Mouse (Mus musculus) heart, postnatal 25 days (tissue): ENCODE measurements around the gene Eif4e2. TPM values are rescaled to one million over a fixed set of nuclear protein-coding genes. Genes with fewer than 3 reads are reported as not detected.
A peak's percentile ranks its signal among the peaks of the same experiment; 100 is the strongest.

ENCODE experiments used
- DNase-seq: peaks from one replicate; pipeline ENCODE4 v3.0.0; 2022; ENCODE audit warnings: low spot score
- intact Hi-C: fragments of 180-260 bp; cut with DNase I; formaldehyde crosslinking; loops from one replicate; pipeline ENCODE4 v1.15.1; 2025
- total RNA-seq, 2 experiments: library from RNA; stranded (reverse); gene quantifications; 2 replicates each; pipeline ENCODE4 v1.2.3; 2021

Eif4e2 gene
- total RNA-seq, 2 experiments from 2014 or later, result 47.5 to 52.2 TPM

DNA sequence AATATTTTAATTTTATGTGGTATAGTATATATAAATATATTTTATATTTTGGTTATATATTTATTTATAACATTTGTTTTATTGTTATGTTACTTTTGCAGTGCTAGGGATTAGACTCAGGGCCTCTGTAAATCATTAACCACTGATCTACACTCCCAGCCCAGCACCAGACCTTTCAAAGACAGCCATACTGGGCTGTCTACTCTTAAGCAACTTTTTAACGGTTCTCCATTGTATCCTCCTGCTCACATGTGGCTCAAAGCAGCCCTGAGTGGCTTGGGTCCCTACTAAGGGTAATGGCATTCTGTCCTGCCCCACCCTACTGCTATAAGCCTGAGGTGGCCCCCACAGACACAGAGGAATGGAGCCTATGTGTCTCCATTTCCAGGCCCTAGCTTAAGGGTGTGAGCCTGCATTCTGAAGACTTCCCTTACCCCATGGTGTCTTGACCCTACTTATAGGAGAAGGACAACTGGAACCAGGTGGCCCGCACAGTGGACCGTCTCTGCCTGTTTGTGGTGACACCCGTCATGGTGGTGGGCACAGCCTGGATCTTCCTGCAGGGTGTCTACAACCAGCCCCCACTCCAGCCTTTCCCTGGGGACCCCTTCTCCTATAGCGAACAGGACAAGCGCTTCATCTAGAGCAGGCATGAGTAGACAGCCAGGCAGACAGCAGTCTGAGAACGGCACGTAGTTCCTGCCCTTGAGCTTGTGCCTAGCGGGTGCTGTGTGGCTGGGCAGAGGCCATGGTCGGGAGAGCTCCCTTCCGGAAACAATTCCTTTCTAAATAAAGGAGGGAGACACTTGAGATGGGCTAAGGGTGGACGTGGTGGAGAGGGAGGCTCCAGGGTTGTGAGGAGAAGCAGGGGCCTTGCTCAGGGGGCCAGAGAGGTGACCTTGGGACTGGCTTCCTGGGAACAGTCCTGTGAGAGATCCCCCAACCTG lies 15.3 kb upstream of the Eif4e2 start:
- no peak for DNase-seq
- intact Hi-C loops, result no loop called here

DNA sequence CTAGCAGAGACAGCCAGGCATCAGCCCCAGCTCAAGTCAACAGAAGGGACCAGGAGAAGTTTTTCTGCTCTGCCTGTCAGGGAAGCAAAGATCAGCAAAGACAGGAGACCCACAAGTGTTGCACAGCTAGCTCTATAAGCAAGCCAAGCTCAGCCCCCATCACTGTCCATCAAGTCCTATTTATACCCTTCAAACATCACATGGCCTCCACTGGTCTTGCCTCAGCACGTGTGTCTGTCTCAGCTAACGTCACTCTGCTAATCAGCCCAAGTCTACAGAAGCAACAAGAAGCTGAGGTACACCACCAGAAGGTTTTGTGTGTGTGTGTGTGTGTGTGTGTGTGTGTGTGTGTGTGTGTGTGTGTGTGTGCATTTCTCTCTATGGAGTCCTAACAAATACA lies 12.9 kb upstream of the Eif4e2 start:
- intact Hi-C loops, result no loop called here
- no peak for DNase-seq

DNA sequence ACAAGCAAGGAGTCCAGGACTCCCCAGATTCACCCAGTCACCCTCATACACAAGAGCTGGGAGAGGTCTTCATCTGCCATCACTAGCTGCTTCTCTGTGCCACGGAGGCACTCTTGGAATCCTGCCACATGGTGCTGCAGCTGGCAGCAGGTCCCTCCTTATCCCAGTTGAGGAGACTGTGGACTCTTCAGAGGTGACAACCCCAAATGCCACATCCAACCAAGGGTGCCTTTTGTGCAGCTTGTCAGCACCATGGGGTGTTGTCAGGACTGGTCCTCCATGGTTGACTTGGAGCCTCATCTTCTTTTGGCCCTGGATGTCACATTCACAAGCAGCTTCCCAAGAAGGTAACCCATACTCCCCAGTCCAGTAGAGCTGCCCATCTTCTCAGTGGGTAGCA lies 11.9 kb upstream of the Eif4e2 start:
- intact Hi-C loops, result no loop called here
- DNase-seq, result no peak

DNA sequence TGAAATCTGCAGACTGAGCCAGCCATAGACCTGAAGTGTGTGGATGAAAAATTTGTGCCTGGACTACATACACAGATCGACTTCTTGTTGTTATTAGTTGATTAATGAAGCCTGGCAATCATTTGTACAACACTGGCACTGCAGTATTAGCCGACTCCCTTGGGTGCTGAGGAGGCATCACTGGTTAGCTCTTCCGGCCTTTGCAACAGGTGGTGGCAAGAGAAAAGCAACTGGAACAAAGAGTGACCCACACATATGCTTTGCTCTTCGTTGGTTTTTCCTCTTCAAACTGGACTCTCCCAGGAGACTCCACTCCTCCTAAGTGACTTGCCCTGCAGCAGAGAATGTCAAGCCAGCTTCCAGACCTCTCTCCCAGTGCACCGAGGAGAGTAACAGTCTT lies 9.9 kb upstream of the Eif4e2 start:
- intact Hi-C loops, result no loop called here
- no peak for DNase-seq

DNA sequence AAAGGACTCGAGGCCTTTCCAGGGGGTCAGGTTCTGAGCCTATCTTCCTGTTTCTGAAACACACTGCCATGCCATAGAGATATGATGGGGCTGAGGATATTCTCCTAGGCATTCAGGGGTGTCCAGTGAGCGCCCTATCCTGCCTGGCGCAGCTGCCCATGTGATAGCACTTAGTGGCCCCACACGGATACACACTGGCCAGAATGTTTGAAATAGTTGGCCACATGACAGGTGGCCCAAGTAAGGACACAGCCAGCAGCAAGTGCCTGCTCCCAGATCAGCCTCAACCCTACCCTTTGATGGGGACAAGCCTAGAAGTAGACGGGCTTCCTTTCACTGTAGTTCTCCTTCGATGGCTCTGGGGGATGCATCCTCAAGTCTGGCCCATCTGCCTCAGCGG lies 9.2 kb upstream of the Eif4e2 start, which contains the start of gene Chrng:
Chrng (plus strand) TSS at position 193 of the 400 bp plus-strand sequence.
- no peak for DNase-seq
- intact Hi-C loops, result no loop called here

DNA sequence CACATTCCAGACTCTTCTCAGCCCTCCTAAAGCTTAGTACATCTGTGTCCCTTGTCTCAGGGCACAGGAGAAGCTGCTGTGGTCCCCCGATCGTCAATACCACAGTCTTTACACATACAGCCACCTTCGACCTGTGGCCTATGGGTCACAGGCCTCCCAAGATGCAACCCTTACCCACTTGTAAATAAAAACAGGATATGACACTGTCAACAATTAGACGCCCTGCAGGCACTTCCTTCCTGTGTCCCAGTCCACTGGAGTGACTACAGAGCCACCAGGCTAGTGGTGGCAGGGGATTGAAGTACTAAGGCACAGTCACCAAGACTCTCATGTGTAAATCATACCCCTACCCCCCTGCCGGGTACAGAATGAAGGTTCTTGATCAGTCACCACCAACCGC lies 8.7 kb upstream of the Eif4e2 start:
- intact Hi-C loops, result no loop called here

DNA sequence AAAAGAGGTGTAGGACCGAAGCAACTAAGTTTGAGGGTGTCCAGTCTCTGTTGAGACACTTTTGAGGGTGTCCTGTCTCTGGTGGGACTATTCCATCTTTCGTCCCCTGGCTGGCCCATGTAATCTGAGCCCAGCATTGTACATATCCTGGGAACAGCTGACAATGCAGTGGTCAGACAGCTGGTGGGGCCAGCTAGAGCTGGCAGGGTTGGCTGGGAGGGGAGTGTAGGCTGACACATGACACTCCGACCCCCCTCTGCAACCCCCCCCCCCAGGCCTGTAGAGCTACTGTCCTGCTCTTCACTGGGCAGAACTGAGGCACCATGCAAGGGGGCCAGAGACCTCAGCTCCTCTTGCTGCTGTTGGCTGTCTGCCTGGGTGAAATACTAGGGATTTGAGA lies 8.2 kb upstream of the Eif4e2 start:
- DNase-seq, result no peak

More for the DNA sequence above, 8.7 kb upstream of the Eif4e2 start:
- DNase-seq, result no peak

DNA sequence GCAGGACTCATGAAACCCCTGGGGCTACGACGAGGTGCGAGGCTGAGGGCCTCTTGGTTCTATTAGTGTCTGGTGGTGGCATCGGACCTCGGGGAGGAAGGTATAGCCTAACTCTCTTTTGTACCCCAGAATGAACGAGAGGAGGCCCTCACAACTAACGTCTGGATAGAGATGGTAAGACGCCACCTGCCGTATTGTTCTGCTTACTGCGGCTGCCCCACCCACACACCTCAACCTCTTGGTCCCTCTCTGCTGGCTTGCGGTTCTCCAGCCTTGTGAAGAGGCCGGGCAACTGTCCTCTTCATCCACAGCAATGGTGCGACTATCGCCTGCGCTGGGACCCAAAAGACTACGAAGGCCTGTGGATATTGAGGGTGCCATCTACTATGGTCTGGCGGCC lies 7.4 kb upstream of the Eif4e2 start:
- no peak for DNase-seq
- intact Hi-C loops, result no loop called here

More for the DNA sequence above, 8.2 kb upstream of the Eif4e2 start:
- intact Hi-C loops, result no loop called here

DNA sequence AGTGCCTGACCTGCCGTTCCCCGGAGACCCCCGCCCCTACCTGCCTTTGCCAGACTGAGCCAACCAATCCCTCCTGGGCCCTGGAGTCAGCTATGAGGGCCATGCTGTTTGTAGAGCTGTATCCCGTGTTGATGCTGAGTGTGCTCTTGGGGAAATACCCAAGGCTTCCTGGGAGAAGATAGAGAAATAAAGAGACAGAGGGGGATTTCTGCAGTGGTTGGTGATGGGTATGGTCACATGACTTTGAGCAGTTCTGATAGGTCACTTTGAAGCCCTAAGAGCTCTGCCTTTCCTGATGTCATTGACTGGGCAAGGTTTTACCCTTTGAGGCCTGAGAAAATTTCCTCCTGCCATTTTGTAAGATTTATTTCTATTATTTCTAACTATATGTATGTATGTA lies 2.3 kb upstream of the Eif4e2 start:
- DNase-seq, result no peak
- intact Hi-C loops, result no loop called here

DNA sequence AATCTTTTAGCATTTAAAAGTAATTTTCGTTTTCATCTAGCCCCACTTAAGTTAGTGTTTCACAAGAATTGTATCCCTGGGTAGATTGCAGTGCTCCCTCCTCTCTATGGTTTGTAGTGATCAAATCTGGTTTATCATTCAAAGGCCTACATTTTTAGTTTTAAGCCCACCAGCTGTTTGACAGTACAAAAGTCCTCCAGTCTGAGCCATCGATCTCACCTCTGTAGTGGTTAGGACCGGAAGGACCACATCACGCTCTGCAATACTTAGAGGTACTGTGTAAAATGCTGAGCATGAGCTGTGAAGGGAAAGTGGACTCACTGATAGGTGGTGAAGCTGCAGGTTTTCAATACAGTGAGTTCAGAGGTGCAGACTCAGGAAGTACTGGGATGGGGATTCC lies 1.0 kb downstream of the Eif4e2 start:
- no peak for DNase-seq
- intact Hi-C loops, result no loop called here

DNA sequence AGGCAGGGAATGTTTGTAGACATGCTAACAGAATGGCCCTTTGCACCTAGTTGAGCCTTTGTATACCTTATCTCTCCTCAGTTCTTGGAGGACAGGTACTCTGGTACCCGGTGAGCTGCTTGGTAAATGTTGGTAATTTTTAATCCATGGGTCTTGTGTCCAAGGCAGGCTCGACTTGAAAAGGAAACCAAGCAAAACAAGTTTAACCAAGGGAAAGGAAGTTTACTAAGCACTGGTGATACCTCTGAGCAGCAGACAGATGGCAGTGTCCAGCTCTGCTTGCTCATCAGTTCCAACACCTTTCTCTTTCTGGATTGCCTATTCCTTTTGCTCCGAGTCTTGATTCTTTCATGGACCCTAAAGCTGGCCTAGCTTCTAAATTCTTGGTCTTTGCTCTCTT lies 4.2 kb downstream of the Eif4e2 start:
- no peak for DNase-seq
- intact Hi-C loops, result no loop called here

DNA sequence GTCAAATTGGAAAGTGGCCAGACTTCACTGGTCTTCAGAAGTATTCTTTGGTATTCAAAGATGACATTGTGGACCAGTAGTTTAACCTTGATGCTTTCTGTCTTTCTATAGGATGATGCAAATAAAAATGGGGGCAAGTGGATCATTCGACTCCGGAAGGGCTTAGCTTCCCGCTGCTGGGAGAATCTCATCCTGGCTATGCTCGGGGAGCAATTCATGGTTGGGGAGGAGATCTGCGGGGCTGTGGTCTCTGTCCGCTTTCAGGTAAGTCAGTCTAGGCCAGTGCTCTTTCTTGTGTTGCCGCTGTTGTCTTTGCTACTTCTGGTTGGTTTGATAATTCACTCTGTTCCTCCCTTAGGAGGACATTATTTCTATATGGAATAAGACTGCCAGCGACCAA lies 12.0 kb downstream of the Eif4e2 start:
- intact Hi-C loops, result no loop called here
- no peak for DNase-seq

DNA sequence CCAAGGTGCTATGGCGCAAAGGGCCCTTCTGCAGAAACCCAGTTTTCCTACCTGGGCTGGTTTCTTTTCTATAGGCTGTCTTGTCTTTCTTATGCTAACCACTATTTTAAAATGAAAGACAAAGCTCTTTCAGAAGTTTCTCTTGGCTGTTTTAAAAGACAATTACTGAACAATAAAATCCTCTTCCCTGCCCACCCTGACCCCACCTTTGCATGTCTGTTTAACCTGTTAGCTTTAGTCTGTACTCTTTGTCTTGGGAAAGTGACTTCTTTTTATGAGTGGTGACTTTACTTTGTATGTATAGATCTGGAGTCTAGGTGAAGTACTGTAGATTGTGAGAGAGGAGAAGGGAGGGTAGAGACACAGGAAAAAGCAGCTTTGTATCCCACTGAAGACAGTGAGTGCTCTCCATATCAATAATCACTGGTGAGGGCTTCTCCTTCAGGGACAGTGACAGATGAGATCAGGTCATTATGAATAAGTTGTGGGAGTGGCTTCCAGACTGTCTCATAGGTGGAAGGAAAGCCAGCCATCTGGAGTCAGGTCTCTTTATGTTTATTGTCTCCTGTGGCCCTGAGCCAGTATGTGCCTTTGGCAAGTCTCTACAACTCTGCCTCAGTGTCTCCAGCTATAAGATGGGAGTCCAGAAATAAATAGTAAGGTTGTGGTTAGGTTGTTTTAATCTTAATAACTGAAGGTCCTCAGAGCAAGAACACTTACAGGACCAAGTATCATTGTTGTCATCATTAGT lies 12.9 kb downstream of the Eif4e2 start:
- intact Hi-C loops, result no loop called here
- DNase-seq, result no peak

DNA sequence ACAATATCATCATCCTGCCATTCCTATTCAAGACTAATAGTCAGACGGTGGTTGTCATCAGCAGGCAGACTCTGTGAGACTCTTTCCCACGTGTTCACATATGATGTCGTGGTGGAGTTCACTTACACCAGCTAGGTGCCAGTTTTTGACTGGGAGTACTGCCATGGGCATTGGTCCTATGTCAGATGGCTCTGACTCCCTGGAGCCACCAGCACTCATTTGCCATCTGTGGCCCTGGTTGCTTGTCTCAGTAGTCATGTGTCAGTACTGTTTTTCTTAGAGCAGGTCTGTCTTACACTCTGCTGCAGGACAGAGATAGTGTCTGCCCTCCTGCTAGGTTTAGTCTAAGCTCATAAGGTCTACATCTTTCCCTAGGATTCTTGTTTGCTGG lies 13.4 kb downstream of the Eif4e2 start:
- intact Hi-C loops, result no loop called here
- DNase-seq, result no peak

DNA sequence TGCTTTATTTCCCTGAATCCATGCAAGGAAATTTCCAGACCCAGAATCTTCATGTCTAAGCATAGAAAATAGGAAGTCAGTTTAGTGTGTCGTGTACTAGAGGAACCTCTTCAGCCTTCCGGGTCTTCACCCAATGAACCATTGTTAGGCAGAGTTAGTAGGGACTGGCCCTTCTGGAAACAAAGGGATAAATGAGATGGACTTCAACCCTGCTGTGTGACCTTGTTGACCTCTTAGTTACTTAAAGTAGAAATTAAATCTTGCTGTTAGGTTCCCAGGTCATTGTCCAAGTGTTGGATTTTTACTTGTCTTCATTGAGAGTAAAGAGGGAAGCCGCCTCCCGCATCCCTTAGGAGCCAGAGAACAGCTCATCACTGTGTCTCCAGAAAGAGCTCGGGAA lies 16.9 kb downstream of the Eif4e2 start:
- intact Hi-C loops, result no loop called here
- no peak for DNase-seq

DNA sequence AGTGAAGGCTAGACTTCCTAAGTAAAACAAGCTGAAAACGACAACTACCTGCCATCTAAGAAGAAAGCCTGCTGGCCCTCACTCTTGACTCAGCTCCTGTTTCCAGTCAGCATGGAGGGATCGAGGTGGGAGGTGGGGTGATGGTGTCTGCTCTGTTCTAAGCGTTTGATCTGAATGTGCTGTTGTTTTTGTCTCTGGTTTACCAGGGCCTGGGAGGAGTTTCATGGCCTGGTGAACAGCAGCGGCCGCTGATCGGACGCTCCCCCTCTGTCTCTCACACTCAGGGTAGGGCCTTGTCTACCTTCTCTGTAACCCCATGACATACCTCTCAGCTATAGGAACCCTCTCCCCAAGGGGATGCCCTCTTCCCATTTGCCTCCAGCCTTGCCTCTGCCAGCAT lies 18.5 kb downstream of the Eif4e2 start:
- intact Hi-C loops, result no loop called here
- no peak for DNase-seq

DNA sequence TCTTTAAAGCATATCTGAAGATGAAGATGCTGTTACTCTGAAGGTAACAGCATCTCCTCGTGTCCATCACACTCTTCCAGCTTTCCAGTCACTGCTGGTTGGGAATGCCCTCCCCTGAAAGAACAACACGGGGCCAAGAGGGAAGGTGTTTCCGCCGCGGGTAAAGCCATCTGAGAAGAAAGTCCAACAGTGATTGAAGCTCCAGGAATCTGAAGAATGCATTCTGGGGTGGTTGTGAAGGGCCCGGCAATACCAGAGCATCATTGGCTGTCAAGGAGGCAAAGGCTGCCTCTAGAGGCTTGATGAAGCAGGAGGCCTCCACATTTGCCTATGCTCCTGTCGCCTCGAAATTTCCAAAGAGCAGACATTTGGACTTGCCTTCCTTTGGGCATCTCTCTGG lies 25.3 kb downstream of the Eif4e2 start:
- DNase-seq, result no peak
- intact Hi-C loops, result no loop called here

DNA sequence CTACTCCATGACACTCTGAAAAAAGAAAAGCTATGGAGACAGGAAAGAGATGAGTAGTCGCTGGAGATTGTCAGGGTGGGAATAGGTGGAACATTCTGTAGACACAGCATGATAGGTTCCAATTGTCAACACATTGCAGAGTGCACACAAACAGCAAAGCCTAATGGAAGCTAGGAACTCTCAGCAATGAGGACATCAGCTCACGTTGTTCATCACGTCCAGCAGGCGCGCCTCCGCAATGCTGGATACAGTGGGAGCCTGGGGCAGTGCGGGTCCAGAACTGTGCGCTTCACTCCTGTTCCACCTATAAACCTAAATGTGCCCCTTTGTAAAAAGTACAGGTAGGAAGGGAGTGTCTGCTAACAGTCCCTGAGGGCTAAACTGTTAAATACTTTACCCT lies 29.3 kb downstream of the Eif4e2 start:
- intact Hi-C loops, result loop anchor here (10.0 kb wide), 1 partner anchor 172 kb away; no protein-coding TSS in a partner anchor
- DNase-seq, result no peak

DNA sequence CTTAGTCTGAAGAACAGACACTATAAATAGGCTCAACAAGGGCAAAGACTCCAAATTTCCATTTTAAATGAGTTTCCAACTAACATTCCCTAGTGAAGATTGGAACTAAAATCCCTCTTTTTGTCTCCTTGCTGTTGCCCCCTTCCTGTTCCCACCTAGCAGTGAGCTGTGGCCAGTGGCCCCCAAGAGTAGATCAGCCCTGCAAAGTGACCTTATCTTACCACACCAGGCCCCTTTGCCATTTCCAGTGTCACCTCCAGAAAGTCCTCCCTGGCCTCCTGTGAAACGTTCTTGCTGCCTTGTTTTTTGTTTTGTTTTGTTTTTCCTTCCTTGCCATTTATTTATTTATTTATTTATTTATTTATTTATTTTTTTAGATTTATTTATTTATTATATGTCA lies 31.7 kb downstream of the Eif4e2 start:
- no peak for DNase-seq
- intact Hi-C loops, result loop anchor here (5.0 to 10.0 kb wide), 2 partner anchors 122 to 169 kb away; no protein-coding TSS in a partner anchor

DNA sequence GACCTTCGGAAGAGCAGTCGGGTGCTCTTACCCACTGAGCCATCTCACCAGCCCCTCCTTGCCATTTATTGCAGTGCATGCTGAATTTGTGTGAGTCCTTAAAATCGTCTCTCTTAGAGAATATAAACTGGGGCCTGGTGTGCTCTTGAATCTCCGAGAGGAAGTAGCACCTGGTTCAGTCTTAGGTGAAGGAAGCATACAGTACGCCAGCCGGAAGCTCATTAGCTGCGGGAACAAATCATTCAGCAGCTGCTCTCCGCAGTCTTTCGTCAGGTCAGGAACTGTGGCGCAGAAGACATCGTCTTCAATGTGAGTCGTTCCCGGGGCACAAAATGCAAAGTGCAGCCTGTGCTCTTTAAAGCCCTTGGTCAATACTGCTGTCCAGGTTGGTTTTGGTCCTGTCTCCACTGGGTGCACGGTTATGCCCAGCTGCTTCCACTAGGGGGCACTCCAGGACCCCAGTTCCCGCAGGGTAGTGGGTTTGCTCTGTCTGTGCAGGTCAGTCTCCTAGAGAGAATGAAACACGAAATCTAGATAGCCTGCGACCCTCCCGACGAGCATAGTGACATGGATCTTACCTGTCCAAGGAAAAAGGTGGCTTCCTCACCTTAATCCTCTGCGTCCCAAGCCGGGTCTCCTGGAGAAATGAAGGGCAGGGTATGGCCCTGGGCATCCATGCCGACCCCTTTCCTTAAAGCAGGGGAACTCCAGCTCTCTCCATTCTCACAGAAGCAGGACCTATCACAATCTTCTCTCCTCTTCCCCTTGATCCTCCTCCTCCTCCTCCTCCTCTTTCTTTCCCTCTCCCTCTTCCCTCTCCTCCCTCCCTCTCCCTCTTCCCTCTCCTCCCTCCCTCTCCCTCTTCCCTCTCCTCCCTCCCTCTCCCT lies 32.5 kb downstream of the Eif4e2 start:
- intact Hi-C loops, result loop anchor here (1.0 to 10.0 kb wide), 3 partner anchors 47 to 169 kb away; no protein-coding TSS in a partner anchor

More for the DNA sequence above, 32.5 kb downstream of the Eif4e2 start:
- DNase-seq, result peak; percentile 41
